Mouse (Mus musculus): Measurements from ENCODE around the gene Txndc2.
A peak's percentile ranks its signal among the peaks of the same experiment; 100 is the strongest.

Gene Txndc2

GRCm38 (mm10) chr17:65612391-65613141 is 29.4 kb downstream of the Txndc2 start:
- DNase-seq (ENCODE audit: low read depth): no peak

- DNase-seq (ENCODE audit: low read depth): no peak
These were observed 30.2 kb downstream of the Txndc2 start for GRCm38 (mm10) chr17:65611721-65612120.

- no peak for DNase-seq (ENCODE audit: low read depth)
These were observed 33.2 kb downstream of the Txndc2 start for GRCm38 (mm10) chr17:65608743-65609142.

- DNase-seq (ENCODE audit: low read depth): no peak
These were observed 33.7 kb downstream of the Txndc2 start for GRCm38 (mm10) chr17:65608312-65608687.

- no peak for DNase-seq (ENCODE audit: low read depth)
These were observed 34.2 kb downstream of the Txndc2 start for GRCm38 (mm10) chr17:65607574-65608311.

GRCm38 (mm10) chr17:65606014-65606413 is 36.0 kb downstream of the Txndc2 start:
- DNase-seq (ENCODE audit: low read depth): no peak

- no peak for DNase-seq (ENCODE audit: low read depth)
These were observed 37.1 kb downstream of the Txndc2 start for GRCm38 (mm10) chr17:65604892-65605291.

- DNase-seq (ENCODE audit: low read depth): peak; percentile 27
These were observed 37.7 kb downstream of the Txndc2 start for GRCm38 (mm10) chr17:65604315-65604714.

- DNase-seq (ENCODE audit: low read depth): no peak
These were observed 44.0 kb downstream of the Txndc2 start for GRCm38 (mm10) chr17:65597857-65598486.

- no peak for DNase-seq (ENCODE audit: low read depth)
These were observed 47.3 kb downstream of the Txndc2 start for GRCm38 (mm10) chr17:65594687-65595086.

Data from fibroblast of lung, adult 2 months (primary cell).